Mouse (Mus musculus): ENCODE measurements around the gene Gm20877.
"Not testable (repeated sequence)": the region's sequence is repeated elsewhere in the genome, so short reads cannot be mapped to it uniquely, and the experiment has no call there.

Gm20877 gene

GRCm38 (mm10) chrY:17093573-17093972 lies at the start of gene Gm20877:
Gm20877 (plus strand) TSS chrY:17093873.
- DNase-seq: not testable (repeated sequence)
